Mouse (Mus musculus) bone marrow, adult 2 months (tissue): ENCODE results near the gene Gm49450. TPM values are rescaled to one million over a fixed set of nuclear protein-coding genes. Genes with fewer than 3 reads are reported as not detected.
"Not testable (repeated sequence)": the region's sequence is repeated elsewhere in the genome, so short reads cannot be mapped to it uniquely, and the experiment has no call there.

Experiments
- H3K27ac ChIP-seq: fragments of 200-500 bp; 2 replicates; pipeline ENCODE4 v1.5.1; 2012; ENCODE audit warnings: low read depth, mild to moderate bottlenecking, control low read depth, inconsistent platforms, low read length; ENCODE audit not compliant: control insufficient read depth, poor library complexity, insufficient read depth
- H3K4me1 ChIP-seq: fragments of 200-500 bp; 2 replicates; pipeline ENCODE4 v1.6.1; 2011; ENCODE audit warnings: low read length; ENCODE audit not compliant: control insufficient read depth, insufficient read depth
- H3K4me3 ChIP-seq: fragments of 200-500 bp; replicated peaks from 2 replicates; pipeline ENCODE3; 2011; ENCODE audit warnings: mild to moderate bottlenecking, low read depth, low read length, control low read depth; ENCODE audit not compliant: control insufficient read depth
- CTCF ChIP-seq: fragments of 200-500 bp; IDR thresholded peaks from 2 replicates; pipeline ENCODE4 v1.5.1; 2011; ENCODE audit warnings: low read length, control low read depth; ENCODE audit not compliant: control insufficient read depth, insufficient read depth
- POLR2A ChIP-seq: fragments of 200-500 bp; IDR thresholded peaks from 2 replicates; pipeline ENCODE4 v1.6.1; 2011; ENCODE audit warnings: low read depth, mild to moderate bottlenecking, control low read depth, low read length, borderline replicate concordance; ENCODE audit not compliant: control insufficient read depth
- WGBS: fragments of 180-500 bp; shearing (Covaris S2); methylation state at CpG from one replicate; pipeline ENCODE4 v1.1.7; 2018; 5-methylcytosine and 5-hydroxymethylcytosine counted together
- polyA plus RNA-seq: library from polyadenylated mRNA; stranded (reverse); fragments of >200 nt; gene quantifications from 2 replicates; pipeline ENCODE4 v1.2.4, GENCODE M21; 2011; ENCODE audit warnings: low replicate concordance; ENCODE audit not compliant: missing spikeins, insufficient read depth, insufficient read length

Gm49450 gene
- polyA plus RNA-seq, 1 experiment: not detected

- H3K27ac ChIP-seq: no peak overlapping the region
- peaks cover 2% of the 10 kb centered on the region; the same call in 1 of the 2 replicates for H3K4me1 ChIP-seq
- TF ChIP-seq POLR2A (no peak), CTCF (no peak)
- no peak overlapping the region for H3K4me3 ChIP-seq
- WGBS: 85% methylated on average over 14 of the region's 14 CpGs
These were observed 1.3 kb upstream of the Gm49450 start for GRCm38 (mm10) chr15:98954425-98955253.

GRCm38 (mm10) chr15:98952751-98953400, 475 bp downstream of the Gm49450 start:
- Histone ChIP-seq H3K4me1 (peaks cover 1% of the 10 kb centered on the region; the same call in 1 of the 2 replicates), H3K27ac (peak overlapping the region; percentile 89), H3K4me3 (peak overlapping the region; percentile 87)
- under 1% methylated on average over 41 of the region's 41 CpGs for WGBS
- no peak for TF ChIP-seq POLR2A
- TF ChIP-seq CTCF: no peak

GRCm38 (mm10) chr15:98952063-98952455, 1.3 kb downstream of the Gm49450 start:
- TF ChIP-seq POLR2A (no peak), CTCF (no peak)
- WGBS: 69% methylated on average over 5 of the region's 5 CpGs
- no peak overlapping the region for H3K4me3 ChIP-seq

GRCm38 (mm10) chr15:98951122-98952062, 2.0 kb downstream of the Gm49450 start:
- 91% methylated on average over 11 of the region's 15 CpGs for WGBS
- not testable (repeated sequence) for H3K27ac ChIP-seq, H3K4me1 ChIP-seq, H3K4me3 ChIP-seq

More at GRCm38 (mm10) chr15:98952063-98952455, 1.3 kb downstream of the Gm49450 start:
- Histone ChIP-seq H3K27ac (no peak overlapping the region), H3K4me1 (peaks cover 1% of the 10 kb centered on the region; the same call in 1 of the 2 replicates)

GRCm38 (mm10) chr15:98949607-98949892, 3.8 kb downstream of the Gm49450 start:
- 77% methylated on average over 3 of the region's 3 CpGs for whole genome bisulfite sequencing
- TF ChIP-seq CTCF: no peak
- no peak for TF ChIP-seq POLR2A
- Histone ChIP-seq H3K27ac (no peak overlapping the region), H3K4me3 (no peak overlapping the region), H3K4me1 (peaks cover 1% of the 10 kb centered on the region; the same call in 1 of the 2 replicates)

GRCm38 (mm10) chr15:98948857-98949606, 4.3 kb downstream of the Gm49450 start:
- H3K27ac ChIP-seq: no peak overlapping the region
- 87% methylated on average over 6 of the region's 6 CpGs for WGBS
- peaks cover 1% of the 10 kb centered on the region; the same call in 1 of the 2 replicates for H3K4me1 ChIP-seq
- TF ChIP-seq CTCF (no peak), POLR2A (no peak)
- no peak overlapping the region for H3K4me3 ChIP-seq

- no peak overlapping the region for H3K4me3 ChIP-seq
- H3K4me1 ChIP-seq: no peaks in the 10 kb centered on the region; the same call in 1 of the 2 replicates
- TF ChIP-seq POLR2A: no peak
- no peak for TF ChIP-seq CTCF
- no peak overlapping the region for H3K27ac ChIP-seq
These were observed 5.0 kb downstream of the Gm49450 start for GRCm38 (mm10) chr15:98948382-98948781.
